Mouse (Mus musculus) thymus, postnatal 10 days (tissue): Measurements from ENCODE around the gene Tmem121.

Experiments
- DNase-seq, 2 experiments: peaks; one replicate each; pipeline ENCODE4 v3.0.0; 2021; ENCODE audit warnings: low spot score in 2 of 2

Tmem121 gene

DNA sequence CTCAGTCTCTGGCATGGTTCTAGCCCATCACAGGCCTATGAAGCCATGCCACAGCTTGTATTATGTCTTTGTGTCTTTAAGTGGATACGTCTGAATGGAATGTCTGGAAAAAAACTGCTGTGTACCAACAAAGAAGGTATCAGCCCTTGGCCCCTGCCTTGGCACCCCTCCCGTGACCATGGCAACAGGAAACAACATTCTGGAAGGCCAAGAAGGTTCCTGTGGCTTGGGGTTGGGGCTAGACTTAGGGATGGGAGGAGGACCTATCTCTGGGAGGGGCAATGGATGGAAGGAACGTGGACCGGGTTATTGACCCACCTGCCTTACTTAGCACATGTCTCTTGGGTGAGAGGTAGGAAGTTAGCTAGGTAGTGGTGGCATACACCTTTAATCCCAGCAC is 36.4 kb upstream of the Tmem121 start:
- no peak for DNase-seq

- DNase-seq: no peak
These were observed 35.8 kb upstream of the Tmem121 start for GRCm38 (mm10) chr12:113149896-113150295.

DNA sequence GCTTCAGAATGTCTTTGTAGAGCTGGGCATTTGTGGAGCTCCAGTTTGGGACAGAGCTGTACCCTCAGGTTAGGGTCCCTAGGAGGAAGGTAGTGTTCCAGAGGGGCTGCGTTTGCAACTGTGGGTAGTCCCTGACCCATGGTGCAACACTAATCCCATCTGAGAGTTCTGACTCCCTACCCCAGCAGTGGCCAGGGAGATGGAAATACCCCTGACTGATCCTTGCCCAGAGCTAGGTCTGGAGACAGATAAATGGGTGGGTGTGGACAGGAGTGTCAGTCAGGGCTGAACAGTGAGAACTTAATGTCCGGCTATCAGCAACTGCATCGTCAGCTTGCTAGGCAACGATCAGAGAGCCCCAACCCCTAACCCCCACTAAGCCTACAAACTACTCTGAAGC is 35.1 kb upstream of the Tmem121 start:
- DNase-seq: no peak

DNA sequence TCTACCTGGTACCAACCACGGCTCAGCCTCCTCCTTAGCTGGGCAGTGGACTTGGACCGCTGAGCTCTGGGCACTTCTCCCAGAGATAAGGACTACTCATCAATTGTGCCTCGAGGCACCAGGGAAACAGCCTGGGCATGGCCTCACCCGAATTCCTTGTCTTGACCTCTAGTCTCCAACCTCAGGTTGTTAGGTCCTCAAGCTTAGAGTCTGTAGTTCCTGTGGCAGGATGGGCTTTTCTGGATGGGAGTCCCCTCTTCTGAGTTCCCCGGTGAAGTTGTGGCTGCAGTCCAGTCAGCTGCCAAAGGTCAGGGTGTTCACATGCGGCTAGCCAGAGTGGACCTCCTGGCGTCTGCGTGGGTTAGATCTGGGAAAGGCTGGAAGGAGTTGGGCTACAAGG is 34.7 kb upstream of the Tmem121 start:
- no peak for DNase-seq

GRCm38 (mm10) chr12:113151661-113152271 is 34.0 kb upstream of the Tmem121 start:
- DNase-seq: peak in 1 of 2 experiments; percentile 40

DNA sequence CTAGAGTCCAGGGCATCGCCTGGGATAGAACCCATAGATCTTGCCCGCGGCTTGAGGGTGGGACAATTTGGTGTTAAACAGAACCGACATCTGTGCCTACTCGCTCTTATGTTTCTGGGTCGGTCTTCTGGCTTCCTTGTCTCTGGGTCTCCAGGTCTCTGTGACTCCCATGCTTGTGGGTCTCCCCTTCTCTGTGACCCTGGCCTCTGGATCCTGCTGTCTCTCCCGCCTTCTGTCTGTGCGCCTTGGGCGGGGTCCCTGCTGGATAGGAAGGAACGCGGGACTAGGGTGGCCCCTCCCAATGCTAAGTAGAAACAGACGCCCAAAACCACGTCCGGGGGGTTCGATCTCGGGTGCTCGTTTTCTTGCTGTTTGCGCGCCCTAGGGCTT is 33.5 kb upstream of the Tmem121 start:
- DNase-seq: peak; percentile 65 to 68

DNA sequence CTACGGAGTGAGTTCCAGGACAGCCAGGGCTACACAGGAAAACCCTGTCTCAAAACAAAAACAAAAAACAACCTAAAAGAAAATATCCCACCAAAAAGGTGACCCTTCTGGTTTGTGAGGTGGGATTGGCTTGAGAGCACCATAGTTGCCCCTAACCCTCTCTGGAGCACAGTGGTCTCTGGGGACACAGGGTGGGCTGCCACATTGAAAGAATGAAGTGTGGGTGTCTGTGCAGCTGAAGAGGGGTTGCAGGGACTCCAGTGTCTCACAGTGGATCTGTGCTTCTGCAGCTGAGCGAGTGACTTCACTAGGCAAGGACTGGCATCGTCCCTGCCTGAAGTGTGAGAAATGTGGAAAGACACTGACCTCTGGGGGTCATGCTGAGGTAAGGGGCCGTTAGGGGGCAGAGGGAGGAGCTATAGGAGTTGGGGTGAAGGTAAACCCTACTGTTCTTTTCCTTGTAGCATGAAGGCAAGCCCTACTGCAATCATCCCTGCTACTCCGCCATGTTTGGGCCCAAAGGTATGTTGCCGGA is 32.7 kb upstream of the Tmem121 start:
- no peak for DNase-seq

- DNase-seq: no peak
These were observed 31.8 kb upstream of the Tmem121 start for GRCm38 (mm10) chr12:113153971-113154370.

DNA sequence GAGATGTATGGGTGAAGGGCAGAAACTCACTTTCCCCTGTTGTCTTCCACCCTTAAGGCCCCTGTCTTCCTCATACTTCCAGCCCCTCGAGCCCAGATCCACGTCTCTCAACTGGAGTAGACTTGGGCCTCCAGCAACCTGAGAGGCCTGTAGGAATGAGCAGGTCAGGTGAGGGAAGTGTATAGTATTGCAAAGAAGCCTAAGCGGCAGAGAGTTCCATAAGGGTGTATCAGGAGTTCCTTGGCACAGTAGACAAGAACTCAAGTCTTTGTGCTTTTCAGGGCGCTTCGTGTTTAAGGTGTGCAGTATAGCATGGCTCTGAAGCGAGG is 31.0 kb upstream of the Tmem121 start:
- no peak for DNase-seq

- DNase-seq: peak; percentile 57 to 62
These were observed 30.5 kb upstream of the Tmem121 start for GRCm38 (mm10) chr12:113155076-113155771.

- peak; percentile 100 for DNase-seq
These were observed 29.7 kb upstream of the Tmem121 start, which contains the start of gene Tedc1 for GRCm38 (mm10) chr12:113155887-113156539. Gene Tedc1, plus strand, starts transcription at chr12:113156421.

- DNase-seq: peak in 1 of 2 experiments; percentile 52
These were observed 29.2 kb upstream of the Tmem121 start for GRCm38 (mm10) chr12:113156540-113156929.

DNA sequence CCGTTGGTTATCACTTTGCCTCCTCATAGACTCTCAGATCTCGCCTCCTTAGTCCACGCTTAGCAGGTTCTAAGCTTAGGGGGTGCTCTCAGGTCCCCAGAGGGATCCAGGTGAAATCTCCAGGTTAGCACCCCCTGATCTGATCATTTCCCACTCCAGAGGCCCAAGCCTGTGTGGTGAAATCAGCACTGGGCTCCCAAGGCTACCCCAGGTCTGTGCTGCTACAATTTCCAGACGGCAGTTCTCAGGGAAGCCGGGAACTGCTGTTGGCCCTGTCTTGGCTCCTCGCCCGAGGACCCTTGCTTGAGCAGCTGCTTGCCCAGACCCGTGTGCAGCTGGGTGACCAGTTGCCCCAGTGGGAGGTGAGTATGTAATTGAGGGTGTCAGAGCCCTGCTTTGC is 28.7 kb upstream of the Tmem121 start:
- no peak for DNase-seq

GRCm38 (mm10) chr12:113157521-113157920 is 28.2 kb upstream of the Tmem121 start:
- DNase-seq: no peak

GRCm38 (mm10) chr12:113157971-113158370 is 27.8 kb upstream of the Tmem121 start:
- no peak for DNase-seq

GRCm38 (mm10) chr12:113163561-113164006 is 22.1 kb upstream of the Tmem121 start:
- DNase-seq: no peak

- peak in 1 of 2 experiments; percentile 51 for DNase-seq
These were observed 17.6 kb upstream of the Tmem121 start for GRCm38 (mm10) chr12:113168031-113168536.

DNA sequence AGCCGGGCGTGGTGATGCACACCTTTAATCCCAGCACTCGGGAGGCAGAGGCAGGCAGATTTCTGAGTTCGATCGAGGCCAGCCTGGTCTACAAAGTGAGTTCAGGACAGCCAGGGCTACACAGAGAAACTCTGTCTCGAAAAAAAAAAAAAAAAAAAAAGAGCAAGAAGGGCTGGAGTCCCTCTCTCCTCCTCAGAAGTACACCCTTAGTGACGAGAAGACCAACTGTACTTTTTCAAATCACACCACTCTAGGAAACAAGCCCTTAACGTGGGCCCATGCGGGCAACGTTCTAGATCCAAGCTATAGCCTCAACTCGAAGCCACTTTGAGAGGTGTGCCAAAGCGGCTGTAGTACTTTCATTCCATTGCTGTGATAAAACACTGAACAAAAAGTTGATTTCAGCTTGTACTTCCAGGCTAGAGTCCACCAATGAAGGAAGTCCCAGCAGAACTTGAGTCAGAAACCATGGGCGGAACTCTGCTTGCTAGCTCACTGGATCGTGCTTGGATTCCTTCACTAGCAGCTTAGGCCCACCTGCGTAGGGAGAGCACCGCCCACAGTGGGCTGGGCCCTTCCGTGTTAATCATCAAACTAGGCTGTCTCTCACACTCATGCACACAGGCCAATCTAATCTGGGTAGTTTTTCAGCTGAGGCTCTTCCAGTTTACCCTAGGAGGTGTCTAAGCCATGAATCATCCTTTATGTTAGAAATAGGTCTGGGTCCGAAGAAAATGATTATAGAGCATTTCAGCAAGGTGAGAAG is 8.6 kb upstream of the Tmem121 start:
- no peak for DNase-seq

DNA sequence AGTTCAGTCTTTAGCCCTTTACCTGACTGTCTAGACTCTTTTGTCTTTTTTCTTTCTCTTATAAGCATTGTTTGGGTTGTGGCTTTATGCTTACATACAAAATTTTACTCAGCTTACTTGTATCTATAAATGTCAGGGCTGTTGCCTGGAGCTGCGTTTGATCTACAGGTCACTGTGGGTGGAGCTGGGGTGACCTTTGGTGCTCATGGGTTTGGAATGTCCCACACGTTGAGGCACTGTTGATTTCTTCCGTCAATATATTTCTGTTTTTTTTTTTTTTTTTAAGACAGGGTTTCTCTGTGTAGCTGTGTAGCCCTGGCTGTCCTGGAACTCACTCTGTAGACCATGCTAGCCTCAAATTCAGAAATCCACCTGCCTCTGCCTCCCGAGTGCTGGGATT is 4.7 kb upstream of the Tmem121 start:
- DNase-seq: no peak

DNA sequence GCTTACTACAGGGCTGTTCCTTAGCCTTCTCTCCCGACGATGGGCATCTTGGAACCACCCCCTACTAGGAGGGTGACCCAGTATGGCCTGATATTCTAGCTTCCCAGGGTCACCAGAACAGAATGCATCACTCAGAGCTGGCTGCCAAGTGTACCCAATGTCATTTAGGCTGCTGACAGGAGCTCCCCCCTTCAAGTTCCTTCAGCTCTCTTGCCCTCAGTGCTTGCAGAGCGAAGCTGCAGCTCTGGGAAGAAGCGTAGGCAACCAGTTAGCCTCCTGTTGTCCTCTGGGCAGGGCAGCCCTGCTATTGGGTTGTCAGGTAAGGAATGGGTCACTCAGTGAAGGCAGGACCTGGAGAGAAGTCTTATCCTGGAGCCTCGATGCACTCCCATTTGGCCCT is 785 bp upstream of the Tmem121 start:
- no peak for DNase-seq

GRCm38 (mm10) chr12:113186326-113187010 is 738 bp downstream of the Tmem121 start:
- peak in 1 of 2 experiments; percentile 11 for DNase-seq
